ENCODE assay signal across 8 mouse cellular contexts in genomic region chrX:21360771-21361667, GRCm38 (mm10).
DNase-seq lines count a peak whose midpoint lies in the region; ATAC-seq and TF ChIP-seq lines count a peak whose summit lies in the region.

No protein-coding gene starts in this region.

- 18% methylated on average over 43 of the region's 43 CpGs for WGBS in heart, embryonic 11.5 days (ENCODE audit: insufficient replicate concordance)
- 23% methylated on average over 43 of the region's 43 CpGs for WGBS in liver, embryonic 16.5 days (ENCODE audit: insufficient replicate concordance)
- WGBS in olfactory bulb, adult 2 months = 18% methylated on average over 43 of the region's 43 CpGs

- H3K36me3 ChIP-seq in heart, embryonic 11.5 days (ENCODE audit: control insufficient read depth, insufficient read depth, low read length) = no peaks in the 10 kb centered on the region
- no peaks in the 10 kb centered on the region for H3K36me3 ChIP-seq in liver, embryonic 16.5 days (ENCODE audit: control insufficient read depth, insufficient read depth)

- peak overlapping the region; percentile 42 for H3K4me3 ChIP-seq in heart, embryonic 11.5 days (ENCODE audit: low read depth, low read length)
- H3K4me3 ChIP-seq in liver, embryonic 16.5 days (ENCODE audit: low read depth, low read length) = peak overlapping the region; percentile 21
- H3K4me3 ChIP-seq in olfactory bulb, adult 2 months (ENCODE audit: insufficient read depth, low read depth, low read length) = peak overlapping the region; percentile 51

- H3K9me3 ChIP-seq in heart, embryonic 11.5 days (replicated peaks; ENCODE audit: control insufficient read depth, low read length) = no peaks in the 10 kb centered on the region
- no peaks in the 10 kb centered on the region for H3K9me3 ChIP-seq in liver, embryonic 16.5 days (replicated peaks; ENCODE audit: control insufficient read depth, low read length)

- DNase-seq in CD4-positive helper T cell, adult 2 months (ENCODE audit: low read depth, low spot score) = peak; percentile 42
- DNase-seq in adrenal gland, adult (ENCODE audit: inconsistent age in 2 of 2, low spot score in 1 of 2) = peak; percentile 22 to 65
- peak; percentile 76 for DNase-seq in embryo, embryonic 11 days
- peak; percentile 35 to 57 for DNase-seq in layer of hippocampus, adult 18-20 months (ENCODE audit: low spot score in 2 of 2)

- H3K4me1 ChIP-seq in heart, embryonic 11.5 days (ENCODE audit: control insufficient read depth, insufficient read depth, low read length) = no peaks in the 10 kb centered on the region
- H3K4me1 ChIP-seq in liver, embryonic 16.5 days (ENCODE audit: control insufficient read depth, low read depth, low read length) = no peaks in the 10 kb centered on the region
- peaks cover 2% of the 10 kb centered on the region; the same call in 1 of the 2 replicates for H3K4me1 ChIP-seq in olfactory bulb, adult 2 months (ENCODE audit: control insufficient read depth, insufficient read depth, low read length)

- H3K9ac ChIP-seq in heart, embryonic 11.5 days (ENCODE audit: low read depth, low read length) = 0 out of 2 replicates have a peak overlapping the region, but pooled peaks have one; percentile 39
- no peak overlapping the region for H3K9ac ChIP-seq in liver, embryonic 16.5 days (ENCODE audit: low read depth, low read length)

- no peak for TF ChIP-seq CTCF in olfactory bulb, adult 2 months (IDR thresholded peaks at IDR 0.05; ENCODE audit: insufficient read depth, low read depth, low read length)

- TF ChIP-seq POLR2A in olfactory bulb, adult 2 months (IDR thresholded peaks at IDR 0.05; ENCODE audit: insufficient read depth, low read depth, low read length) = no peak

- ATAC-seq in heart, embryonic 11.5 days (replicated peaks; ENCODE audit: insufficient number of reproducible peaks, low FRiP score, low TSS enrichment) = no peak
- no peak for ATAC-seq in liver, embryonic 16.5 days (ENCODE audit: low read depth)
- no peak for ATAC-seq in erythroblast, adult 5-6 weeks (replicated peaks; ENCODE audit: low FRiP score, poor library complexity, severe bottlenecking)

- peaks cover 3% of the 10 kb centered on the region; the same call in 1 of the 2 replicates for H3K27me3 ChIP-seq in heart, embryonic 11.5 days (ENCODE audit: control insufficient read depth, insufficient read depth, low read length)
- H3K27me3 ChIP-seq in liver, embryonic 16.5 days (ENCODE audit: control insufficient read depth, insufficient read depth, low read depth, low read length) = no peaks in the 10 kb centered on the region

- peak overlapping the region; percentile 69 for H3K4me2 ChIP-seq in heart, embryonic 11.5 days
- peak overlapping the region; percentile 17 for H3K4me2 ChIP-seq in liver, embryonic 16.5 days (ENCODE audit: low read depth, low read length)

- no peak overlapping the region for H3K27ac ChIP-seq in heart, embryonic 11.5 days (ENCODE audit: low read depth, low read length)
- H3K27ac ChIP-seq in liver, embryonic 16.5 days (ENCODE audit: low read length) = no peak overlapping the region
- H3K27ac ChIP-seq in olfactory bulb, adult 2 months (ENCODE audit: insufficient read depth, low read depth, low read length) = peak overlapping the region; percentile 85
